Mouse (Mus musculus): Measurements from ENCODE around the gene Spata45.

- no peak for TF ChIP-seq CTCF (IDR thresholded peaks at IDR 0.05; ENCODE audit: control insufficient read depth, insufficient read depth, insufficient replicate concordance, low read depth, low read length)
- TF ChIP-seq POLR2A (IDR thresholded peaks at IDR 0.05; ENCODE audit: control insufficient read depth, low read depth, low read length): no peak
Measured at GRCm38 (mm10) chr1:191046231-191046824, 9.9 kb downstream of the Spata45 start.
